8 mouse cellular contexts compared by ENCODE assay signal in genomic region chr7:27838323-27839249, GRCm38 (mm10). TPM values are rescaled to one million over a fixed set of nuclear protein-coding genes. Genes with fewer than 3 reads are reported as not detected.
A peak's percentile ranks its signal among the peaks of the same experiment; 100 is the strongest.
DNase-seq lines count a peak whose midpoint lies in the region; ATAC-seq and TF ChIP-seq lines count a peak whose summit lies in the region.

Gene Zfp59 (plus strand): TSS chr7:27838607.

- peak; percentile 71 for DNase-seq in G1E (ENCODE audit: low spot score)
- peak; percentile 85 to 89 for DNase-seq in cerebellum, adult 18-20 months
- DNase-seq in heart, postnatal 4 days, result peak; percentile 91
- DNase-seq in layer of hippocampus, adult 8-10 months (ENCODE audit: low spot score in 2 of 2), result peak; percentile 87 to 88
- DNase-seq in ovary, adult 18-20 months (ENCODE audit: low spot score), result peak; percentile 85
- peak; percentile 84 for DNase-seq in thymus, postnatal 0 days (ENCODE audit: low spot score)

- peaks cover 21% of the 10 kb centered on the region for H3K4me1 ChIP-seq in G1E (ENCODE audit: insufficient read depth, low read depth, low read length)
- peaks cover 10% of the 10 kb centered on the region for H3K4me1 ChIP-seq in forebrain, embryonic 16.5 days (replicated peaks; ENCODE audit: control insufficient read depth, insufficient read depth, low read length)
- peaks cover 7% of the 10 kb centered on the region; the same call in 1 of the 2 replicates for H3K4me1 ChIP-seq in lung, embryonic 15.5 days

- 2% methylated on average over 34 of the region's 34 CpGs for WGBS in forebrain, embryonic 16.5 days
- WGBS in lung, embryonic 15.5 days, result 2% methylated on average over 34 of the region's 34 CpGs

- H3K9me3 ChIP-seq in G1E (replicated peaks), result peaks cover 3% of the 10 kb centered on the region; the same call in 1 of the 2 replicates
- H3K9me3 ChIP-seq in forebrain, embryonic 16.5 days (ENCODE audit: control insufficient read depth, low read length), result no peaks in the 10 kb centered on the region
- H3K9me3 ChIP-seq in lung, embryonic 15.5 days, result no peaks in the 10 kb centered on the region

- H3K27ac ChIP-seq in forebrain, embryonic 16.5 days (ENCODE audit: low read length), result peak within 1 kb of the TSS; percentile 92
- H3K27ac ChIP-seq in lung, embryonic 15.5 days, result peak within 1 kb of the TSS; percentile 77

- ATAC-seq in G1E (ENCODE audit: extremely low read depth, insufficient number of reproducible peaks, low FRiP score, poor library complexity, severe bottlenecking), result peak; percentile 91
- peak; percentile 99 for ATAC-seq in forebrain, embryonic 16.5 days
- peak; percentile 96 for ATAC-seq in lung, embryonic 15.5 days (ENCODE audit: borderline replicate concordance, extremely low read depth, low FRiP score, low TSS enrichment)

- H3K27me3 ChIP-seq in G1E (ENCODE audit: insufficient read depth, low read length), result no peaks in the 10 kb centered on the region
- no peaks in the 10 kb centered on the region; the same call in 1 of the 2 replicates for H3K27me3 ChIP-seq in forebrain, embryonic 16.5 days (replicated peaks; ENCODE audit: control insufficient read depth, insufficient read depth, low read length)
- no peaks in the 10 kb centered on the region for H3K27me3 ChIP-seq in lung, embryonic 15.5 days

- peaks cover 27% of the 10 kb centered on the region for H3K36me3 ChIP-seq in G1E (replicated peaks)
- H3K36me3 ChIP-seq in forebrain, embryonic 16.5 days (ENCODE audit: control insufficient read depth, insufficient read depth), result no peaks in the 10 kb centered on the region
- H3K36me3 ChIP-seq in lung, embryonic 15.5 days, result no peaks in the 10 kb centered on the region

- peak within 1 kb of the TSS; percentile 75 for H3K4me2 ChIP-seq in forebrain, embryonic 16.5 days (ENCODE audit: low read length)
- H3K4me2 ChIP-seq in lung, embryonic 15.5 days, result peak within 1 kb of the TSS; percentile 67

- peak within 1 kb of the TSS; percentile 74 for H3K9ac ChIP-seq in forebrain, embryonic 16.5 days (replicated peaks; ENCODE audit: low read depth, low read length)
- peak within 1 kb of the TSS; percentile 63 for H3K9ac ChIP-seq in lung, embryonic 15.5 days

- TF ChIP-seq CTCF in G1E (IDR thresholded peaks at IDR 0.05; ENCODE audit: low read depth, low read length), result no peak

- H3K4me3 ChIP-seq in G1E (ENCODE audit: low read depth, low read length), result peak within 1 kb of the TSS; percentile 73
- H3K4me3 ChIP-seq in forebrain, embryonic 16.5 days (replicated peaks; ENCODE audit: low read length), result peak within 1 kb of the TSS; percentile 62
- H3K4me3 ChIP-seq in lung, embryonic 15.5 days, result peak within 1 kb of the TSS; percentile 49

RNA-seq across cellular contexts. Expression of gene Zfp59, which starts in this region (rescaled TPM):
- total RNA-seq in G1E (2014; fragmentation: Nextera tagmentation) (9.6 TPM in 2 replicates), G1E (2017) (8.9 and 9.2 TPM in 2 replicates)
- polyA plus RNA-seq in G1E (2012), result 0.15 and 0.33 TPM in 2 replicates
- 12.2 and 14.0 TPM in 2 replicates for polyA plus RNA-seq in forebrain, embryonic 16.5 days (2015; fragmentation: Nextera tagmentation; extraction: Ambion mirVana)
- total RNA-seq in heart, postnatal 4 days (2021), result 1 to 10 TPM; 2.3 to 3.0 TPM
- total RNA-seq in layer of hippocampus, adult 8-10 months (2022), result 1 to 10 TPM; 3.8 to 4.9 (median 4.3) TPM
- 8.4 and 8.5 TPM in 2 replicates for polyA plus RNA-seq in lung, embryonic 15.5 days (2015; fragmentation: Nextera tagmentation; extraction: Ambion mirVana)
- 4.3 and 4.7 TPM in 2 replicates for polyA plus RNA-seq in thymus, postnatal 0 days (2015; fragmentation: Nextera tagmentation; extraction: Ambion mirVana)

Comparison
In these comparisons a context has a peak if more than half of its experiments do, and no peak if none do; other contexts are left out.
1. Peak in every context shown above with its lines: DNase-seq, ATAC-seq, H3K4me3 ChIP-seq and H3K27ac ChIP-seq.